Mouse (Mus musculus) liver, embryonic 14.5 days (tissue): ENCODE measurements around the gene Samd8. TPM values are rescaled to one million over a fixed set of nuclear protein-coding genes. Genes with fewer than 3 reads are reported as not detected.
A peak's percentile ranks its signal among the peaks of the same experiment; 100 is the strongest.

Experiments used
- ATAC-seq: fragments of 200-750 bp; cut with Nextera tagmentation; 2 replicates; pipeline ENCODE4 v1.8.0; 2017; ENCODE audit warnings: moderate number of reproducible peaks, mild to moderate bottlenecking, moderate library complexity; ENCODE audit not compliant: insufficient read depth
- DNase-seq, 3 experiments: peaks; one replicate each; pipeline ENCODE4 v3.0.0-alpha.2; 2012 to 2013; ENCODE audit warnings: low read depth in 3 of 3, low spot score in 3 of 3
- H3K27ac ChIP-seq: fragments of 300-500 bp; sonication (generic); 2 replicates; pipeline ENCODE4 v1.5.1; 2014; ENCODE audit warnings: moderate library complexity, mild to moderate bottlenecking, control low read depth, inconsistent platforms
- H3K27me3 ChIP-seq: fragments of 300-500 bp; sonication (generic); 2 replicates; pipeline ENCODE4 v1.6.1; 2014; ENCODE audit warnings: mild to moderate bottlenecking, low read length, moderate library complexity; ENCODE audit not compliant: control insufficient read depth, insufficient read depth
- H3K36me3 ChIP-seq: fragments of 300-500 bp; sonication (generic); replicated peaks from 2 replicates; pipeline ENCODE4 v1.6.1; 2014; ENCODE audit warnings: low read depth; ENCODE audit not compliant: control insufficient read depth, insufficient read depth
- H3K4me1 ChIP-seq, 2 experiments: fragments of 200-500 bp in 1 of 2; fragments of 300-500 bp in 1 of 2; sonication (generic) in 1 of 2; replicated peaks; 2 replicates each; pipeline ENCODE4 v1.6.1; 2012 to 2014; ENCODE audit warnings: antibody characterized with exemption in 1 of 2, inconsistent platforms in 1 of 2, low read length in 1 of 2; ENCODE audit not compliant: control insufficient read depth in 2 of 2, insufficient read depth in 2 of 2
- H3K4me2 ChIP-seq: fragments of 300-500 bp; sonication (generic); 2 replicates; pipeline ENCODE4 v1.6.1; 2014; ENCODE audit warnings: low read depth, mild to moderate bottlenecking, control low read depth, moderate library complexity
- H3K4me3 ChIP-seq, 2 experiments: fragments of 200-500 bp in 1 of 2; fragments of 300-500 bp in 1 of 2; sonication (generic) in 1 of 2; 2 replicates each; pipeline ENCODE4 v1.5.1; 2012 to 2014; ENCODE audit warnings: low read depth in 2 of 2, low read length in 2 of 2, mild to moderate bottlenecking in 2 of 2, control low read depth in 1 of 2, inconsistent platforms in 1 of 2, moderate library complexity in 1 of 2; ENCODE audit not compliant: insufficient read depth in 1 of 2
- H3K9ac ChIP-seq: fragments of 300-500 bp; sonication (generic); replicated peaks from 2 replicates; pipeline ENCODE4 v1.6.1; 2014; ENCODE audit warnings: mild to moderate bottlenecking, control low read depth, moderate library complexity
- H3K9me3 ChIP-seq: fragments of 300-500 bp; sonication (generic); 2 replicates; pipeline ENCODE4 v1.6.1; 2016; ENCODE audit warnings: low read length, mixed read lengths; ENCODE audit not compliant: control insufficient read depth
- CTCF ChIP-seq: IDR thresholded peaks from 2 replicates; pipeline ENCODE4 v1.5.1; 2016; ENCODE audit warnings: antibody characterized with exemption, low read depth, control low read depth
- EP300 ChIP-seq: IDR thresholded peaks from 2 replicates; pipeline ENCODE4 v1.6.1; 2016; ENCODE audit warnings: antibody characterized with exemption, low read depth
- WGBS: fragments of 180-500 bp; shearing (Covaris S2); extraction: QIAGEN DNeasy Blood & Tissue Kit; methylation state at CpG from one replicate; pipeline ENCODE4 v1.1.7; 2014; ENCODE audit not compliant: insufficient replicate concordance; 5-methylcytosine and 5-hydroxymethylcytosine counted together
- polyA plus RNA-seq, 2 experiments: library from polyadenylated mRNA; depleted of rRNA in 1 of 2; stranded (reverse) in 1 of 2; unstranded in 1 of 2; fragments of >200 nt; fragmentation: Nextera tagmentation in 1 of 2; extraction: Ambion mirVana in 1 of 2; gene quantifications; 2 replicates each; pipeline versions ENCODE4 v1.2.1 to v1.2.3; 2012 to 2014

The Samd8 gene
- polyA plus RNA-seq, 2 experiments: 2.6 to 2.7 TPM

- Histone ChIP-seq H3K4me2 (no peak overlapping the region), H3K9ac (no peak overlapping the region), H3K4me1 (peaks cover 19 to 31% of the 10 kb centered on the region in 2 experiments), H3K9me3 (no peaks in the 10 kb centered on the region), H3K36me3 (no peaks in the 10 kb centered on the region), H3K27ac (no peak overlapping the region), H3K27me3 (no peaks in the 10 kb centered on the region), H3K4me3 (no peak overlapping the region)
- TF ChIP-seq CTCF (peak; percentile 64), EP300 (no peak)
- WGBS: 82% methylated on average over 4 of the region's 4 CpGs
- DNase-seq: no peak
- no peak for ATAC-seq
These were observed 70.7 kb downstream of the Samd8 start for GRCm38 (mm10) chr14:21820880-21821505.

- ATAC-seq: no peak
- Histone ChIP-seq H3K9ac (peak overlapping the region; percentile 28), H3K4me2 (no peak overlapping the region), H3K4me3 (no peak overlapping the region), H3K9me3 (no peaks in the 10 kb centered on the region), H3K27me3 (no peaks in the 10 kb centered on the region), H3K4me1 (peaks cover 19 to 34% of the 10 kb centered on the region in 2 experiments), H3K27ac (peak overlapping the region; percentile 89), H3K36me3 (no peaks in the 10 kb centered on the region)
- no peak for TF ChIP-seq CTCF
- no peak for TF ChIP-seq EP300
- DNase-seq: no peak
- 44% methylated on average over 7 of the region's 7 CpGs for WGBS
These were observed 72.0 kb downstream of the Samd8 start for GRCm38 (mm10) chr14:21822307-21822706.

- DNase-seq: peak; percentile 73 to 77 (median 75)
- Histone ChIP-seq H3K4me3 (no peak overlapping the region), H3K36me3 (no peaks in the 10 kb centered on the region), H3K27ac (peak overlapping the region; percentile 89), H3K4me1 (peaks cover 19 to 34% of the 10 kb centered on the region in 2 experiments), H3K27me3 (no peaks in the 10 kb centered on the region), H3K9ac (peak overlapping the region; percentile 45), H3K4me2 (peak overlapping the region; percentile 37), H3K9me3 (no peaks in the 10 kb centered on the region)
- ATAC-seq: peak; percentile 95
- TF ChIP-seq CTCF (no peak), EP300 (peak; percentile 90)
- 3% methylated on average over 7 of the region's 7 CpGs for WGBS
These were observed 72.6 kb downstream of the Samd8 start for GRCm38 (mm10) chr14:21822795-21823374.

GRCm38 (mm10) chr14:21823897-21824296 lies 73.6 kb downstream of the Samd8 start:
- peak overlapping the region; percentile 89 for H3K27ac ChIP-seq
- H3K4me1 ChIP-seq: peaks cover 19 to 34% of the 10 kb centered on the region in 2 experiments
- H3K27me3 ChIP-seq: no peaks in the 10 kb centered on the region
- ATAC-seq (no peak), DNase-seq (no peak)
- 0 out of 2 replicates have a peak overlapping the region, but pooled peaks have one; percentile 11 for H3K4me2 ChIP-seq
- no peak for TF ChIP-seq CTCF
- TF ChIP-seq EP300: no peak
- H3K36me3 ChIP-seq: no peaks in the 10 kb centered on the region
- WGBS: 65% methylated on average over 7 of the region's 7 CpGs
- no peak overlapping the region; the same call in 1 of the 2 replicates for H3K9ac ChIP-seq
- no peaks in the 10 kb centered on the region for H3K9me3 ChIP-seq
- H3K4me3 ChIP-seq: no peak overlapping the region

GRCm38 (mm10) chr14:21824938-21825337 lies 74.6 kb downstream of the Samd8 start, which contains the start of gene Vdac2:
Gene Vdac2 (plus strand): TSS chr14:21825238.
- WGBS: 78% methylated on average over 2 of the region's 2 CpGs
- Histone ChIP-seq H3K27me3 (no peaks in the 10 kb centered on the region), H3K4me3 (no peak within 1 kb of the TSS), H3K9me3 (no peaks in the 10 kb centered on the region), H3K9ac (no peak within 1 kb of the TSS), H3K27ac (peak within 1 kb of the TSS; percentile 89; the same call in 1 of the 2 replicates), H3K4me2 (no peak within 1 kb of the TSS), H3K36me3 (no peaks in the 10 kb centered on the region), H3K4me1 (peaks cover 26 to 40% of the 10 kb centered on the region in 2 experiments)
- ATAC-seq: no peak
- no peak for TF ChIP-seq CTCF
- no peak for TF ChIP-seq EP300
- no peak for DNase-seq
